Mouse (Mus musculus) kidney, adult 11 months (tissue): ENCODE data around the gene Smcp.

ENCODE experiments used
- DNase-seq: peaks from one replicate; pipeline ENCODE4 v3.0.0; 2022

Smcp gene

GRCm38 (mm10) chr3:92588858-92589257, at the start of gene Smcp:
TSS of gene Smcp (minus strand) at chr3:92588997.
- DNase-seq: peak; percentile 37

- DNase-seq: no peak
Observed at GRCm38 (mm10) chr3:92638653-92638991, 49.8 kb upstream of the Smcp start.

GRCm38 (mm10) chr3:92637745-92638652, 49.2 kb upstream of the Smcp start:
- peak; percentile 53 for DNase-seq

GRCm38 (mm10) chr3:92621560-92621959, 32.8 kb upstream of the Smcp start, which contains the start of gene Lce6a:
TSS of gene Lce6a (minus strand) at chr3:92621660.
- no peak for DNase-seq

- no peak for DNase-seq
Observed at GRCm38 (mm10) chr3:92609804-92610203, 21.0 kb upstream of the Smcp start.

GRCm38 (mm10) chr3:92607392-92607791, 18.6 kb upstream of the Smcp start, which contains the start of gene 2210017I01Rik:
TSS of gene 2210017I01Rik (minus strand) at chr3:92607492.
- no peak for DNase-seq

- no peak for DNase-seq
Observed at GRCm38 (mm10) chr3:92602169-92602568, 13.4 kb upstream of the Smcp start.

- DNase-seq: no peak
Observed at GRCm38 (mm10) chr3:92600456-92600855, 11.7 kb upstream of the Smcp start.

- no peak for DNase-seq
Observed at GRCm38 (mm10) chr3:92599973-92600372, 11.2 kb upstream of the Smcp start.

- no peak for DNase-seq
Observed at GRCm38 (mm10) chr3:92598429-92598828, 9.6 kb upstream of the Smcp start.

- DNase-seq: no peak
Observed at GRCm38 (mm10) chr3:92587190-92587589, 1.6 kb downstream of the Smcp start.

GRCm38 (mm10) chr3:92585055-92585454, 3.7 kb downstream of the Smcp start:
- DNase-seq: no peak

GRCm38 (mm10) chr3:92583164-92583826, 5.5 kb downstream of the Smcp start:
- no peak for DNase-seq

- no peak for DNase-seq
Observed at GRCm38 (mm10) chr3:92579508-92579907, 9.3 kb downstream of the Smcp start.

- DNase-seq: no peak
Observed at GRCm38 (mm10) chr3:92578652-92579413, 10.0 kb downstream of the Smcp start.

GRCm38 (mm10) chr3:92573449-92574041, 15.3 kb downstream of the Smcp start, which contains the start of gene Ivl:
TSS of gene Ivl (minus strand) at chr3:92573735.
- no peak for DNase-seq

GRCm38 (mm10) chr3:92572514-92573155, 16.2 kb downstream of the Smcp start:
- DNase-seq: no peak

- no peak for DNase-seq
Observed at GRCm38 (mm10) chr3:92568752-92569151, 20.0 kb downstream of the Smcp start.

- no peak for DNase-seq
Observed at GRCm38 (mm10) chr3:92565418-92565817, 23.4 kb downstream of the Smcp start.

- DNase-seq: no peak
Observed at GRCm38 (mm10) chr3:92534411-92534810, 54.4 kb downstream of the Smcp start, which contains the start of gene 2310046K23Rik. TSS of gene 2310046K23Rik (minus strand) at chr3:92534511.
